Mouse (Mus musculus) thymus, postnatal 25 days (tissue): ENCODE data around the gene Dclk3.

ENCODE experiments used
- DNase-seq: peaks from one replicate; pipeline ENCODE4 v3.0.0; 2022

Gene Dclk3

GRCm38 (mm10) chr9:111440446-111440845 lies 1.6 kb downstream of the Dclk3 start:
- DNase-seq, result no peak

GRCm38 (mm10) chr9:111441151-111441550 lies 2.3 kb downstream of the Dclk3 start:
- DNase-seq, result no peak

- no peak for DNase-seq
Measured at GRCm38 (mm10) chr9:111446204-111446603, 7.3 kb downstream of the Dclk3 start.

GRCm38 (mm10) chr9:111448976-111449375 lies 10.1 kb downstream of the Dclk3 start:
- no peak for DNase-seq

- DNase-seq, result no peak
Measured at GRCm38 (mm10) chr9:111449880-111450279, 11.0 kb downstream of the Dclk3 start.

- no peak for DNase-seq
Measured at GRCm38 (mm10) chr9:111450853-111451404, 12.0 kb downstream of the Dclk3 start.

- no peak for DNase-seq
Measured at GRCm38 (mm10) chr9:111453895-111454294, 15.0 kb downstream of the Dclk3 start.

- DNase-seq, result no peak
Measured at GRCm38 (mm10) chr9:111457176-111457935, 18.5 kb downstream of the Dclk3 start.

- no peak for DNase-seq
Measured at GRCm38 (mm10) chr9:111457936-111458310, 19.0 kb downstream of the Dclk3 start.

GRCm38 (mm10) chr9:111459466-111459865 lies 20.6 kb downstream of the Dclk3 start:
- no peak for DNase-seq

- DNase-seq, result no peak
Measured at GRCm38 (mm10) chr9:111460201-111460814, 21.4 kb downstream of the Dclk3 start.

- no peak for DNase-seq
Measured at GRCm38 (mm10) chr9:111461415-111462103, 22.7 kb downstream of the Dclk3 start.

GRCm38 (mm10) chr9:111465666-111466065 lies 26.8 kb downstream of the Dclk3 start:
- DNase-seq, result no peak

- no peak for DNase-seq
Measured at GRCm38 (mm10) chr9:111473686-111474457, 35.0 kb downstream of the Dclk3 start.

GRCm38 (mm10) chr9:111474458-111474745 lies 35.5 kb downstream of the Dclk3 start:
- DNase-seq, result no peak

- no peak for DNase-seq
Measured at GRCm38 (mm10) chr9:111475281-111475680, 36.4 kb downstream of the Dclk3 start.

- no peak for DNase-seq
Measured at GRCm38 (mm10) chr9:111475973-111476372, 37.1 kb downstream of the Dclk3 start.

- DNase-seq, result no peak
Measured at GRCm38 (mm10) chr9:111476479-111477016, 37.7 kb downstream of the Dclk3 start.

GRCm38 (mm10) chr9:111478853-111479490 lies 40.1 kb downstream of the Dclk3 start:
- no peak for DNase-seq

GRCm38 (mm10) chr9:111481011-111481410 lies 42.1 kb downstream of the Dclk3 start:
- no peak for DNase-seq

GRCm38 (mm10) chr9:111486645-111487477 lies 48.0 kb downstream of the Dclk3 start:
- DNase-seq, result no peak
